Mouse (Mus musculus): Measurements from ENCODE around the gene Anks1b. TPM values are rescaled to one million over a fixed set of nuclear protein-coding genes. Genes with fewer than 3 reads are reported as not detected.

The Anks1b gene
- 0.71 and 1.2 TPM in 2 replicates for polyA plus RNA-seq (2015; fragmentation: Nextera tagmentation; extraction: Ambion mirVana)

DNA sequence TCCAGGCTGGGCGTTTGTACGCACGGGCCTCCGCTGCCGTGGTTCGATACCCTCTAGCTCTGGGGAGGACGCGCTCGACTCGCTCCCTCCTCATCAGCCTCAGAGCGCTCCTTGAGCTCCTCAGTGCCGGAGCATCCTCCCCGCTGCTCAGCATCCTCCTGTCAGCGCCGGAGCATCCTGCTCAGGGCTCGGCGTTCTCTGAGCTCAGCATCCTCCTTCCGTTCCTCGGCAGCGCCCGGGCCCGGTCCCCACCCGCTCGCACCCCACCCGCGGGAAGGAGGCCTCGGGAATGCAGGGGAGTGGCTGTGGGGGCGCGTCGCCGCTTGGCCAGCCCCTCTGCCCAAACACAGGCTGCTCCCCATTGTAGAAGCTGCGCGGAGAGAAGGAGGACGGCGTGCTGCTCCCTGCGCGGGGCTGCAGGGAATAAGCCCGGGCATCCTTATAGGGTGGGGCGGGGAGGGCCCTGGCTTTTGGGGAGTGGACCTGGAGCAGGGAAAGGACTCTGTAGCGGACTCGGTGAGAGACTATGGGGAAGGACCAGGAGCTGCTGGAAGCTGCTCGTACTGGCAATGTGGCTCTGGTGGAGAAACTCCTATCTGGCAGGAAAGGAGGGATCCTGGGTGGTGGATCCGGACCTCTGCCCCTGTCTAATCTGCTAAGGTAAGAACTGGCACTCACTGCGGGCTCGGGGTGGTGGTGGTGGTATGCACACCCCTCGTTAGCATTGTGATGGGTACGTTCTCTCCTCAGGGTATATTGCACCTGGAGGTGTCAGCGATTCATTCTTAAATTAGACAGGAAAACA, at the start of gene Anks1b:
Anks1b (plus strand) TSS at position 364 of the 805 bp plus-strand sequence.
- peak; percentile 75 for ATAC-seq
- no peak within 1 kb of the TSS for H3K27ac ChIP-seq (ENCODE audit: low read length)
- peaks cover 10% of the 10 kb centered on the region; the same call in 1 of the 2 replicates for H3K4me1 ChIP-seq (ENCODE audit: control insufficient read depth, insufficient read depth, low read length)
- H3K4me2 ChIP-seq (ENCODE audit: low read depth, low read length), result peak within 1 kb of the TSS; percentile 96
- no peaks in the 10 kb centered on the region for H3K36me3 ChIP-seq (ENCODE audit: control insufficient read depth, insufficient read depth, low read length)
- peak within 1 kb of the TSS; percentile 64 for H3K4me3 ChIP-seq (ENCODE audit: low read length)
- peaks cover 9% of the 10 kb centered on the region; the same call in 1 of the 2 replicates for H3K27me3 ChIP-seq (replicated peaks; ENCODE audit: control insufficient read depth, insufficient read depth, low read length)
- no peaks in the 10 kb centered on the region for H3K9me3 ChIP-seq (ENCODE audit: control insufficient read depth, low read length)
- under 1% methylated on average over 46 of the region's 48 CpGs for WGBS
- peak within 1 kb of the TSS; percentile 23; the same call in 1 of the 2 replicates for H3K9ac ChIP-seq (ENCODE audit: low read depth, low read length)

DNA sequence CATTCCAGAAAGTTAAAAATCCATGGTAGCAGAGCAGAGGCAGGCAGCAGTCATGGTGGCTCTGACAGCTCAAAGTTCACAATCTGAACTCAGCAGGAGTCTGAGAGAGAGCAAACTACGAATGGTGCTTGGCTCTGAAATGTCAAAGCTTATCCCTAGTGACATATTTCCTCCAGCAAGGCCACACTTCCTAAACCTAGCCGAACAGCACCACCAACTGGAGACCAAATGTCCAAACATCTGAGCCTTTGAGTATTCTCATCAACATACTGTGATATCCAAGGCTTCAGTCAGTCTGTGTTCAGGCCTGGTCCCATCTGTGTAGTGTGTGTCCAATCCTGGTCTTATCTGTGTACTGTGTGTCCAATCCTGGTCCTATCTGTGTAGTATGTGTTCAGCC, 49.4 kb upstream of the Anks1b start:
- peak; percentile 40; the same call in 1 of the 2 replicates for ATAC-seq
- Histone ChIP-seq H3K36me3 (ENCODE audit: control insufficient read depth, insufficient read depth, low read length) (no peaks in the 10 kb centered on the region), H3K4me2 (ENCODE audit: low read depth, low read length) (no peak overlapping the region), H3K9me3 (ENCODE audit: control insufficient read depth, low read length) (no peaks in the 10 kb centered on the region), H3K27me3 (replicated peaks; ENCODE audit: control insufficient read depth, insufficient read depth, low read length) (no peaks in the 10 kb centered on the region), H3K9ac (ENCODE audit: low read depth, low read length) (no peak overlapping the region), H3K4me3 (ENCODE audit: low read length) (no peak overlapping the region), H3K27ac (ENCODE audit: low read length) (no peak overlapping the region), H3K4me1 (ENCODE audit: control insufficient read depth, insufficient read depth, low read length) (no peaks in the 10 kb centered on the region)
- WGBS, result 33% methylated on average over 2 of the region's 2 CpGs

DNA sequence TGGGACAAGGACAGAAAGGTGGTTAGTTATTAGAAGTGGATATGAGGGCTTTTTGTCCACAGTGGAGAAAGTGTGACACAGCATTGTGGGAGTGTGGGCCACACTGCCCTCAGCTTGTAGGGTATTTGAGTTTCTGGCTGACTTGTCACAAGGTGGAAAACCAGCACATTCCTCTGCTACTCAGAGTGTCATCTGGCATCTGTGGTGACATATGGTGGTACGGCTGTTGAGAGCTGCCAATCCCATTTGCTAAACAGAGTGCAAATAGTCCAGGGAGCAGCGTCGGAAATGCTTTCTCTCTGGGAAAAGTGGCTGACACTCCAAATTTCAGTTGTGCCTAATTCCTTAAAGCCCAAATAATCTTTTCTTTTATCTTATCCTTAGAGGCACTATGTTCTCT, 46.4 kb upstream of the Anks1b start:
- no peak overlapping the region for H3K9ac ChIP-seq (ENCODE audit: low read depth, low read length)
- no peaks in the 10 kb centered on the region for H3K36me3 ChIP-seq (ENCODE audit: control insufficient read depth, insufficient read depth, low read length)
- no peaks in the 10 kb centered on the region for H3K4me1 ChIP-seq (ENCODE audit: control insufficient read depth, insufficient read depth, low read length)
- no peaks in the 10 kb centered on the region for H3K9me3 ChIP-seq (ENCODE audit: control insufficient read depth, low read length)
- H3K4me3 ChIP-seq (ENCODE audit: low read length), result no peak overlapping the region
- no peaks in the 10 kb centered on the region for H3K27me3 ChIP-seq (replicated peaks; ENCODE audit: control insufficient read depth, insufficient read depth, low read length)
- no peak overlapping the region for H3K27ac ChIP-seq (ENCODE audit: low read length)
- whole genome bisulfite sequencing, result 70% methylated on average over 3 of the region's 3 CpGs
- no peak overlapping the region for H3K4me2 ChIP-seq (ENCODE audit: low read depth, low read length)
- ATAC-seq, result no peak

DNA sequence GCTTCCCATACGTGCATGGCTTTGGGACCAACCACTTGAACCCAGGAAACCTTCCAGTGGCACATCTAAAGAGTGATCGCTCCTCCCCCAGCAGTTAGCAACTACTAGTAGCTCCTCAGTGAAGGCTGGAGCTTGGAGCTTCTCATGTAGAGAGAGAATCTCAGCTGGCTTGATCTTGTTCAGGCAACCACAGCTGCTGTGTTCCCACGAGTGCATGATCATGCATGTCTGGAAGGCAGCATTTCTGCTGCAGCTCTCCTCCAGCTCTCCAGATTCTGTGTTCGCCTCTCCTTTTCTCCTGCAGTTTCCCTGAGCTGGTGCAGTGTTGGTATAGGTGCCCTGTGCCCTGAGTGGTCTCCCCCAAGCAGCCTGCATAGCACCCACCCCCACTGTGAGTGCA, 41.0 kb upstream of the Anks1b start:
- H3K9me3 ChIP-seq (ENCODE audit: control insufficient read depth, low read length), result no peaks in the 10 kb centered on the region
- no peaks in the 10 kb centered on the region for H3K27me3 ChIP-seq (replicated peaks; ENCODE audit: control insufficient read depth, insufficient read depth, low read length)
- no peak overlapping the region for H3K4me3 ChIP-seq (ENCODE audit: low read length)
- no peak for ATAC-seq
- WGBS, result 73% methylated on average over 4 of the region's 4 CpGs
- no peaks in the 10 kb centered on the region for H3K36me3 ChIP-seq (ENCODE audit: control insufficient read depth, insufficient read depth, low read length)
- no peak overlapping the region for H3K9ac ChIP-seq (ENCODE audit: low read depth, low read length)
- H3K27ac ChIP-seq (ENCODE audit: low read length), result no peak overlapping the region
- no peaks in the 10 kb centered on the region for H3K4me1 ChIP-seq (ENCODE audit: control insufficient read depth, insufficient read depth, low read length)
- no peak overlapping the region for H3K4me2 ChIP-seq (ENCODE audit: low read depth, low read length)

DNA sequence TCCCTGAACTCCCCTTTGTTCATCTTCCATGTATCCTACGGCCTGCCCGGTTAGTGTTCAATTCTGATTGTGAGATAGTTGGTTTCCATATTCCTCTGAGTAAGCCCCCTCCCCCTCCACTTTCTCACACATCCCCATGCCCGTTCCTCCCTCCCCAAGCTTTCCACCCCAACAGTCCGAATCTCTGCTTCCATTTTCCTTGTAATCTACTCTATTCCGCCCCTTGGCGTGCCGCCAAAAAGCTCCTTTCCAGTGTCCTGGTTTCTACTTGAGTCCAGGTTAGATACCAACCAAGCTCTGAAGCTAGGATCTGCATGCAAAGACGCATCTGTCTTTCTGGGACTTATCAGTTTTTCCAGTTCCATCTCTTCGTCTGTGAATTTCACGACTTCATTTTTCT, 40.1 kb upstream of the Anks1b start:
- WGBS, result 83% methylated on average over 10 of the region's 10 CpGs
- no peak for ATAC-seq
- H3K4me2 ChIP-seq (ENCODE audit: low read depth, low read length), result no peak overlapping the region

DNA sequence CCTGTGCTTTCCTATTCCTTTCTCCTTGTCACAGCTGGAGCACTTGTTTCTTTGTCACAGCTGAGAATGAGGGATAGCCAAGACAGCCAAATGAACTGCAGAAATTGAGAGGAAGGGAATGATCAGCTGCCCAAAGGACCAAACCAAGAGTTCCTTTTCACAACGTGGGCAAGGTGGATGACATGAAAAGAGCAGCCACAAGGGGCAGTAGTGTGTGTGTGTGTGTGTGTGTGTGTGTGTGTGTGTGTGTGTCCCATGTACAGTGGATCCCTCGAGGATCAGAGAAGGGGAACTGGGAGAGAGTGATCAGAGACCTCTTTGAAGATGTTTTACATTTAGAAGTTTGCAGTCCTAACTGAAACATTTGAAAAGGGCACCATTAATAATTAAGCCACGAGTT, 35.8 kb upstream of the Anks1b start:
- H3K27ac ChIP-seq (ENCODE audit: low read length), result no peak overlapping the region
- H3K9ac ChIP-seq (ENCODE audit: low read depth, low read length), result no peak overlapping the region
- ATAC-seq, result no peak
- no peak overlapping the region for H3K4me2 ChIP-seq (ENCODE audit: low read depth, low read length)
- H3K4me3 ChIP-seq (ENCODE audit: low read length), result no peak overlapping the region
- no peaks in the 10 kb centered on the region for H3K27me3 ChIP-seq (replicated peaks; ENCODE audit: control insufficient read depth, insufficient read depth, low read length)
- WGBS, result 40% methylated on average over 3 of the region's 3 CpGs
- H3K4me1 ChIP-seq (ENCODE audit: control insufficient read depth, insufficient read depth, low read length), result no peaks in the 10 kb centered on the region
- no peaks in the 10 kb centered on the region for H3K36me3 ChIP-seq (ENCODE audit: control insufficient read depth, insufficient read depth, low read length)
- no peaks in the 10 kb centered on the region for H3K9me3 ChIP-seq (ENCODE audit: control insufficient read depth, low read length)

More for the DNA sequence above, 40.1 kb upstream of the Anks1b start:
- no peaks in the 10 kb centered on the region for H3K27me3 ChIP-seq (replicated peaks; ENCODE audit: control insufficient read depth, insufficient read depth, low read length)
- H3K4me1 ChIP-seq (ENCODE audit: control insufficient read depth, insufficient read depth, low read length), result no peaks in the 10 kb centered on the region
- H3K4me3 ChIP-seq (ENCODE audit: low read length), result no peak overlapping the region
- no peak overlapping the region for H3K9ac ChIP-seq (ENCODE audit: low read depth, low read length)
- H3K36me3 ChIP-seq (ENCODE audit: control insufficient read depth, insufficient read depth, low read length), result no peaks in the 10 kb centered on the region
- no peaks in the 10 kb centered on the region for H3K9me3 ChIP-seq (ENCODE audit: control insufficient read depth, low read length)
- H3K27ac ChIP-seq (ENCODE audit: low read length), result no peak overlapping the region

DNA sequence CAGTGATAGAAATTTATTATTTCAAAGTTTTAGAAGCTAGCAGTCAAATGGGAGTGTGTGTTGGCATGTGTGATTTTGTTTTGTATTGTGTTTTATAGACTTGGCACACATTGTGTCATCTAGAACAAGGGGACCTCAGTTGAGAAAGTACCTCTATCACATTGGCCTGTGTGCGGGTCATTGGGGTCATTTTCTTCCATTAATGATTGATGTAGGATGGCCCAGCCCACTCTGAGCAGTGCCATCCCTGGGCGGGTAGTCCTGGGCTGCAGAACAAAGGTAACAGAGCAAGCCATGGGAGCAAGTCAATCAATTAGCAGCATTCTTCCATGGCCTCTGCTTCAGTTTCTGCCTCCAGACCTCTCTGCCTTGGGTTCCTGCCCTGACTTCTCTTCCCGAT, 34.5 kb upstream of the Anks1b start:
- Histone ChIP-seq H3K4me2 (ENCODE audit: low read depth, low read length) (no peak overlapping the region), H3K27me3 (replicated peaks; ENCODE audit: control insufficient read depth, insufficient read depth, low read length) (no peaks in the 10 kb centered on the region), H3K4me1 (ENCODE audit: control insufficient read depth, insufficient read depth, low read length) (no peaks in the 10 kb centered on the region), H3K4me3 (ENCODE audit: low read length) (no peak overlapping the region), H3K36me3 (ENCODE audit: control insufficient read depth, insufficient read depth, low read length) (no peaks in the 10 kb centered on the region), H3K27ac (ENCODE audit: low read length) (no peak overlapping the region), H3K9me3 (ENCODE audit: control insufficient read depth, low read length) (no peaks in the 10 kb centered on the region), H3K9ac (ENCODE audit: low read depth, low read length) (no peak overlapping the region)
- WGBS, result 73% methylated on average over 3 of the region's 3 CpGs
- ATAC-seq, result no peak

DNA sequence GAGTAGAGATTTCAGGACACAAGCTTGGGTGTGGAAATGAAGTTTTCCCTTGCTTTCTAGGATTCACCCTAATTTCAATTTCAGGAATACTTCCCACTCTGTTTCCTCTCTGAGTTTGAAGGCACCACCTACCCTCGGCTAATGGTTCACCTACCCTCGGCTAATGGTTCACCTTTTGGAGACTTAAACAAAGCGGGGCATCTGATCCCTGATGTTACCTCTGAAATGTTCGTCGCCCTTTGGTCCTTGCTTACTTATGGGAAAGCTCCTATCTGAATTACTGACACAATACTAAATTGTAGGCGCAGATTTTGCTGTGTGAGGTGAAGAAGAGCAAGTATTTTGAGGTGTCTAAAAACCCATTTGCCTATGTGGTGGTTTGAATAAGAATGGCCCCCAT, 22.4 kb upstream of the Anks1b start:
- Histone ChIP-seq H3K9ac (ENCODE audit: low read depth, low read length) (no peak overlapping the region), H3K4me2 (ENCODE audit: low read depth, low read length) (no peak overlapping the region), H3K4me3 (ENCODE audit: low read length) (no peak overlapping the region), H3K36me3 (ENCODE audit: control insufficient read depth, insufficient read depth, low read length) (no peaks in the 10 kb centered on the region), H3K4me1 (ENCODE audit: control insufficient read depth, insufficient read depth, low read length) (no peaks in the 10 kb centered on the region), H3K9me3 (ENCODE audit: control insufficient read depth, low read length) (no peaks in the 10 kb centered on the region), H3K27me3 (replicated peaks; ENCODE audit: control insufficient read depth, insufficient read depth, low read length) (no peaks in the 10 kb centered on the region), H3K27ac (ENCODE audit: low read length) (no peak overlapping the region)
- WGBS, result 90% methylated on average over 6 of the region's 6 CpGs
- ATAC-seq, result no peak

DNA sequence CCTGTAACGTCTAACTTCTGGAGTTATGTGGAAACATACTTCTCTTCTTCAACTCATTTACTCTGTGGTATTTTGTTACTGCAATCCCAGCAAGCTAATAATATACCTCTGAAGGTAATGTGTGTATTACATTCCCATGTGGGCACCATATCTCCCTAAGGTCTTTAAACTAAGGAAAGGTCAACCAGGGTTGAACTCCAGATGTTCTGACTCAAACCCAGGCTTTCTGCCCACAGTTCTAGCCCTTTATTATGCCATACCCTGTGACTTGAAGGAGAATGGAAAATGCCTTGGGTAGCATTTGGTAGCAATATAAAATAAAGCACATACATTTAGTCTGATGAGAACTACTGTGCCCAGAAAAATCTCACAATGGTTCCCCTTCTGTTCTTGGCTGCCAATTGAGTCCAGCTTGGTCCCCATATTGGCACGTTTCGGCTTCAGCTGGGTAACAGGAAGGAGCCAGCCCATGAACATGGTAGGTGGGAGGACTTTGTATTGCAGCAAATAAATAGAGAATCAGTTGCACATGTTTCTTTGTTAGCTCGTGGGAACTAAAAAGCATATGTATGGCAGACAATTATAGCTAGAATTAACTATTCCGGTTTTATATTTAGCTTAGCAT, 17.9 kb upstream of the Anks1b start:
- H3K27ac ChIP-seq (ENCODE audit: low read length), result no peak overlapping the region
- no peak for ATAC-seq
- H3K4me1 ChIP-seq (ENCODE audit: control insufficient read depth, insufficient read depth, low read length), result no peaks in the 10 kb centered on the region
- no peaks in the 10 kb centered on the region for H3K36me3 ChIP-seq (ENCODE audit: control insufficient read depth, insufficient read depth, low read length)
- 79% methylated on average over 5 of the region's 5 CpGs for WGBS
- no peak overlapping the region for H3K9ac ChIP-seq (ENCODE audit: low read depth, low read length)
- no peak overlapping the region for H3K4me3 ChIP-seq (ENCODE audit: low read length)
- H3K4me2 ChIP-seq (ENCODE audit: low read depth, low read length), result no peak overlapping the region
- H3K27me3 ChIP-seq (replicated peaks; ENCODE audit: control insufficient read depth, insufficient read depth, low read length), result no peaks in the 10 kb centered on the region
- H3K9me3 ChIP-seq (ENCODE audit: control insufficient read depth, low read length), result no peaks in the 10 kb centered on the region
